Mouse (Mus musculus): Measurements from ENCODE around the gene Ints1.

- TF ChIP-seq CTCF (conservative IDR thresholded peaks at IDR 0.05; ENCODE audit: low read length) (no peak), POU5F1 (IDR thresholded peaks at IDR 0.05; ENCODE audit: borderline replicate concordance, low read length) (no peak), NANOG (IDR thresholded peaks at IDR 0.05; ENCODE audit: borderline replicate concordance, low read length) (no peak)
Measured at GRCm38 (mm10) chr5:139756586-139756985, 18.9 kb downstream of the Ints1 start.

Data from E14TG2a.4 (cell line).